Mouse (Mus musculus) regulatory T cell (primary cell): ENCODE results near the gene Scamp2.

Experiments
- in situ Hi-C: fragments of 300-600 bp; cut with MboI, MseI; formaldehyde crosslinking; loops from one replicate; pipeline ENCODE4 v1.15.1; 2025; ENCODE audit warnings: high pct_unique_total_duplicates

Scamp2 gene

GRCm38 (mm10) chr9:57625674-57626500 is 65.1 kb downstream of the Scamp2 start:
- in situ Hi-C loops = no loop called here

- in situ Hi-C loops = no loop called here
Measured at GRCm38 (mm10) chr9:57627191-57627590, 66.4 kb downstream of the Scamp2 start.

- in situ Hi-C loops = no loop called here
Measured at GRCm38 (mm10) chr9:57627892-57628291, 67.1 kb downstream of the Scamp2 start.

- in situ Hi-C loops = no loop called here
Measured at GRCm38 (mm10) chr9:57628717-57629116, 68.0 kb downstream of the Scamp2 start.

GRCm38 (mm10) chr9:57629118-57629874 is 68.6 kb downstream of the Scamp2 start:
- in situ Hi-C loops = no loop called here

- in situ Hi-C loops = no loop called here
Measured at GRCm38 (mm10) chr9:57633481-57634024, 72.8 kb downstream of the Scamp2 start.

GRCm38 (mm10) chr9:57637272-57637671 is 76.5 kb downstream of the Scamp2 start:
- in situ Hi-C loops = no loop called here

GRCm38 (mm10) chr9:57637741-57638322 is 77.1 kb downstream of the Scamp2 start:
- in situ Hi-C loops = no loop called here
